Mouse (Mus musculus) spleen, postnatal 36 days (tissue): Measurements from ENCODE around the gene Psmb5.

Experiments used
- DNase-seq, 2 experiments: peaks; one replicate each; pipeline ENCODE4 v3.0.0; 2022; ENCODE audit warnings: low spot score in 2 of 2, mixed read lengths in 1 of 2

Gene Psmb5

GRCm38 (mm10) chr14:54617897-54618365, at the start of gene Psmb5:
TSS of gene Psmb5 (minus strand) at chr14:54618022.
- peak; percentile 81 to 88 for DNase-seq

- no peak for DNase-seq
Measured at GRCm38 (mm10) chr14:54664477-54665222, 46.8 kb upstream of the Psmb5 start.

- no peak for DNase-seq
Measured at GRCm38 (mm10) chr14:54660009-54660408, 42.2 kb upstream of the Psmb5 start.

GRCm38 (mm10) chr14:54653496-54653895, 35.7 kb upstream of the Psmb5 start:
- DNase-seq = peak; percentile 84

GRCm38 (mm10) chr14:54652787-54653186, 35.0 kb upstream of the Psmb5 start:
- DNase-seq = no peak

GRCm38 (mm10) chr14:54651556-54651955, 33.7 kb upstream of the Psmb5 start:
- DNase-seq = no peak

- peak; percentile 79 to 89 for DNase-seq
Measured at GRCm38 (mm10) chr14:54650621-54651454, 33.0 kb upstream of the Psmb5 start.

GRCm38 (mm10) chr14:54647900-54648299, 30.1 kb upstream of the Psmb5 start:
- no peak for DNase-seq

GRCm38 (mm10) chr14:54646898-54647636, 29.2 kb upstream of the Psmb5 start:
- DNase-seq = no peak

GRCm38 (mm10) chr14:54646455-54646854, 28.6 kb upstream of the Psmb5 start:
- DNase-seq = no peak

- no peak for DNase-seq
Measured at GRCm38 (mm10) chr14:54644294-54644693, 26.5 kb upstream of the Psmb5 start.

- DNase-seq = no peak
Measured at GRCm38 (mm10) chr14:54643011-54643410, 25.2 kb upstream of the Psmb5 start.

GRCm38 (mm10) chr14:54642224-54642944, 24.6 kb upstream of the Psmb5 start:
- DNase-seq = no peak

- DNase-seq = peak; percentile 86 to 87
Measured at GRCm38 (mm10) chr14:54641305-54641969, 23.6 kb upstream of the Psmb5 start, which contains the start of gene Cdh24. TSS of gene Cdh24 (minus strand) at chr14:54641364.

- no peak for DNase-seq
Measured at GRCm38 (mm10) chr14:54640946-54641304, 23.1 kb upstream of the Psmb5 start, which contains the start of gene Gm17606. TSS of gene Gm17606 (plus strand) at chr14:54640952.

GRCm38 (mm10) chr14:54640121-54640520, 22.3 kb upstream of the Psmb5 start:
- no peak for DNase-seq

- DNase-seq = no peak
Measured at GRCm38 (mm10) chr14:54638210-54638609, 20.4 kb upstream of the Psmb5 start.

- DNase-seq = peak in 1 of 2 experiments; percentile 50
Measured at GRCm38 (mm10) chr14:54636954-54637353, 19.1 kb upstream of the Psmb5 start.

GRCm38 (mm10) chr14:54634182-54634581, 16.4 kb upstream of the Psmb5 start:
- DNase-seq = no peak

- no peak for DNase-seq
Measured at GRCm38 (mm10) chr14:54632252-54632651, 14.4 kb upstream of the Psmb5 start.

GRCm38 (mm10) chr14:54631240-54631599, 13.4 kb upstream of the Psmb5 start:
- no peak for DNase-seq
